Mouse (Mus musculus) midbrain, embryonic 11.5 days (tissue): ENCODE data around the gene Veph1. TPM values are rescaled to one million over a fixed set of nuclear protein-coding genes. Genes with fewer than 3 reads are reported as not detected.

ENCODE experiments used
- ATAC-seq: fragments of 200-750 bp; cut with Nextera tagmentation; 2 replicates; pipeline ENCODE4 v1.8.0; 2017; ENCODE audit warnings: moderate TSS enrichment, moderate library complexity; ENCODE audit not compliant: low FRiP score
- DNase-seq: peaks from one replicate; pipeline ENCODE4 v3.0.0; 2015; ENCODE audit warnings: low spot score; ENCODE audit errors: missing footprints
- H3K27ac ChIP-seq: fragments of 300-500 bp; sonication (generic); 2 replicates; pipeline ENCODE4 v1.5.1; 2014; ENCODE audit warnings: low read depth, low read length
- H3K27me3 ChIP-seq: fragments of 300-500 bp; sonication (generic); 2 replicates; pipeline ENCODE4 v1.6.1; 2014; ENCODE audit warnings: mild to moderate bottlenecking, low read length, moderate library complexity, mixed read lengths; ENCODE audit not compliant: control insufficient read depth, insufficient read depth
- H3K36me3 ChIP-seq: fragments of 300-500 bp; sonication (generic); 2 replicates; pipeline ENCODE4 v1.6.1; 2014; ENCODE audit warnings: mild to moderate bottlenecking, low read length, moderate library complexity, mixed read lengths; ENCODE audit not compliant: control insufficient read depth, insufficient read depth
- H3K4me1 ChIP-seq: fragments of 300-500 bp; sonication (generic); 2 replicates; pipeline ENCODE4 v1.6.1; 2014; ENCODE audit warnings: low read length; ENCODE audit not compliant: control insufficient read depth, insufficient read depth
- H3K4me2 ChIP-seq: fragments of 300-500 bp; sonication (generic); 2 replicates; pipeline ENCODE4 v1.6.1; 2014; ENCODE audit warnings: mild to moderate bottlenecking, moderate library complexity
- H3K4me3 ChIP-seq: fragments of 300-500 bp; sonication (generic); 2 replicates; pipeline ENCODE4 v1.5.1; 2014; ENCODE audit warnings: low read depth, low read length
- H3K9ac ChIP-seq: fragments of 300-500 bp; sonication (generic); 2 replicates; pipeline ENCODE4 v1.6.1; 2014; ENCODE audit warnings: low read length
- H3K9me3 ChIP-seq: fragments of 300-500 bp; sonication (generic); 2 replicates; pipeline ENCODE4 v1.6.1; 2016; ENCODE audit warnings: low read length; ENCODE audit not compliant: control insufficient read depth
- WGBS: fragments of 180-500 bp; shearing (Covaris S2); extraction: QIAGEN DNeasy Blood & Tissue Kit; methylation state at CpG from one replicate; pipeline ENCODE4 v1.1.7; 2014; 5-methylcytosine and 5-hydroxymethylcytosine counted together
- polyA plus RNA-seq: library from polyadenylated mRNA; unstranded; fragments of >200 nt; fragmentation: Nextera tagmentation; extraction: Ambion mirVana; gene quantifications from 2 replicates; pipeline ENCODE4 v1.2.1, GENCODE M21; 2014

Gene Veph1
- polyA plus RNA-seq, 1 experiment from 2014 or later = 16.1 TPM

DNA sequence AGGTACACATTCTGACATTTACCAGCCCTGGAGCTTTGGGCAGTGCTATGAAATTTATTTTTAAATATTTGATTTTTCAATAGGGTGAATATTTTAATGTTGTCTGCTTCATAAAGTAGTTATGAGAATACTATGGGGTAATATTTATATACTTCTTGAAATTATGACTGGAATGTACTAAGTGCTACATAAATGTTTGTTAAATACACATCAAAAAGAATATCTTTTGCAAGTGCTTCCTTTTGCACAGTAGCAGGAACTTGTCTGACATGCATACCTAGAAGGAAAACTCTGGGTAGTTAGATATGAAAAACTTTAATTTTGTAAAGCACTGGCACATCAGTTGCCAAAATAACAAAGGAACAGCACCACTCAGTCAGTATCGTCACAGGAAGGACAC is 13.9 kb upstream of the Veph1 start:
- WGBS = 98% methylated on average over 1 of the region's 1 CpGs
- Histone ChIP-seq H3K27me3 (no peaks in the 10 kb centered on the region), H3K9ac (no peak overlapping the region), H3K36me3 (no peaks in the 10 kb centered on the region), H3K9me3 (no peaks in the 10 kb centered on the region), H3K4me2 (no peak overlapping the region), H3K4me1 (no peaks in the 10 kb centered on the region), H3K27ac (no peak overlapping the region), H3K4me3 (no peak overlapping the region)
- ATAC-seq = no peak
- DNase-seq = no peak

- Histone ChIP-seq H3K9me3 (no peaks in the 10 kb centered on the region), H3K9ac (no peak overlapping the region), H3K27me3 (no peaks in the 10 kb centered on the region), H3K36me3 (no peaks in the 10 kb centered on the region), H3K4me1 (no peaks in the 10 kb centered on the region), H3K4me3 (no peak overlapping the region), H3K4me2 (no peak overlapping the region), H3K27ac (no peak overlapping the region)
- DNase-seq (no peak), ATAC-seq (no peak)
- WGBS = 100% methylated on average over 1 of the region's 1 CpGs
Measured at GRCm38 (mm10) chr3:66309531-66309930, 12.9 kb upstream of the Veph1 start.

GRCm38 (mm10) chr3:66295236-66295635 is 1.4 kb downstream of the Veph1 start:
- Histone ChIP-seq H3K4me1 (peaks cover 29% of the 10 kb centered on the region), H3K36me3 (no peaks in the 10 kb centered on the region), H3K4me2 (peak overlapping the region; percentile 19; the same call in 1 of the 2 replicates), H3K27me3 (no peaks in the 10 kb centered on the region), H3K4me3 (no peak overlapping the region), H3K9ac (no peak overlapping the region), H3K27ac (peak overlapping the region; percentile 12; the same call in 1 of the 2 replicates), H3K9me3 (no peaks in the 10 kb centered on the region)
- 13% methylated on average over 9 of the region's 9 CpGs for WGBS
- DNase-seq = peak; percentile 91
- ATAC-seq = peak; percentile 81

- Histone ChIP-seq H3K9me3 (no peaks in the 10 kb centered on the region), H3K27ac (peak overlapping the region; percentile 12), H3K9ac (no peak overlapping the region), H3K27me3 (no peaks in the 10 kb centered on the region), H3K4me3 (no peak overlapping the region), H3K4me1 (peaks cover 29% of the 10 kb centered on the region), H3K4me2 (peak overlapping the region; percentile 19; the same call in 1 of the 2 replicates), H3K36me3 (no peaks in the 10 kb centered on the region)
- DNase-seq = peak; percentile 84
- peak; percentile 15; the same call in 1 of the 2 replicates for ATAC-seq
- 76% methylated on average over 3 of the region's 3 CpGs for WGBS
Measured at GRCm38 (mm10) chr3:66294729-66295128, 1.9 kb downstream of the Veph1 start.

DNA sequence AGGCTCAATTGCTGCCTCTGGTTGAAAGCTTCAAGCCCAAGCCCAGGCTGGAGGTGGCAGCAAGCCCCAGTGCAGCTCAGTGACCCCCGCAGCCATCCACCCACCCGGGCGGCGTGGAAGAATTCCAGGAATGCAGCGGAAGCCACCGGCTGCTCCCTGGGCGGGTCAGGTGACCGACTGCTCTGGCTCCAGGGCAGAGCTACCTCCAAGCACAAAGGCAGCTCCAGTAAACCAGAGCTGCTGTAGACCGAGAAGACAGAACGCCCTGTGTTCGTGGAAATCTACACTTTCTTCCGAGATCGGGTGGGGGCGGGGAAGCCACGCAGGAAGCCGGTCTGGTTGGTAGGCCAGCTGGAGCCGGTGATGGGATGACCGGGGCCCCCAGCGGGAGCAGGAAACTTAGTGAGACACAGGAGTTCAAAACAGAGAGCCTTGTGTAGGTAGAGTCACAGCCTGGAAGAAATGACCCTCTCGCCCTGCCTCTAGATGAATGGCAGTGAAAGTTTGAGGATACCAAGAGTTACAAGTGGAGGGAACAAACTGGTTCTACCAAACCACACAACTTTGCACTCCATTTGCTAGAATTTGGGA is 4.2 kb downstream of the Veph1 start:
- ATAC-seq = peak; percentile 49
- Histone ChIP-seq H3K4me3 (no peak overlapping the region), H3K36me3 (no peaks in the 10 kb centered on the region), H3K27me3 (no peaks in the 10 kb centered on the region), H3K27ac (no peak overlapping the region), H3K4me1 (peaks cover 29% of the 10 kb centered on the region), H3K9ac (peak overlapping the region; percentile 13; the same call in 1 of the 2 replicates), H3K4me2 (peak overlapping the region; percentile 25), H3K9me3 (no peaks in the 10 kb centered on the region)
- DNase-seq = peak; percentile 89
- WGBS = 9% methylated on average over 20 of the region's 20 CpGs

GRCm38 (mm10) chr3:66263270-66263669 is 33.4 kb downstream of the Veph1 start:
- H3K9me3 ChIP-seq = no peaks in the 10 kb centered on the region
- no peaks in the 10 kb centered on the region for H3K4me1 ChIP-seq
- H3K27ac ChIP-seq = no peak overlapping the region
- no peak overlapping the region for H3K4me3 ChIP-seq
- H3K4me2 ChIP-seq = no peak overlapping the region
- DNase-seq (no peak), ATAC-seq (no peak)
- no peaks in the 10 kb centered on the region for H3K27me3 ChIP-seq
- H3K9ac ChIP-seq = no peak overlapping the region
- WGBS = 84% methylated on average over 4 of the region's 4 CpGs
- no peaks in the 10 kb centered on the region for H3K36me3 ChIP-seq

- WGBS = 40% methylated on average over 5 of the region's 5 CpGs
- no peak for ATAC-seq
Measured at GRCm38 (mm10) chr3:66262319-66262718, 34.3 kb downstream of the Veph1 start.

DNA sequence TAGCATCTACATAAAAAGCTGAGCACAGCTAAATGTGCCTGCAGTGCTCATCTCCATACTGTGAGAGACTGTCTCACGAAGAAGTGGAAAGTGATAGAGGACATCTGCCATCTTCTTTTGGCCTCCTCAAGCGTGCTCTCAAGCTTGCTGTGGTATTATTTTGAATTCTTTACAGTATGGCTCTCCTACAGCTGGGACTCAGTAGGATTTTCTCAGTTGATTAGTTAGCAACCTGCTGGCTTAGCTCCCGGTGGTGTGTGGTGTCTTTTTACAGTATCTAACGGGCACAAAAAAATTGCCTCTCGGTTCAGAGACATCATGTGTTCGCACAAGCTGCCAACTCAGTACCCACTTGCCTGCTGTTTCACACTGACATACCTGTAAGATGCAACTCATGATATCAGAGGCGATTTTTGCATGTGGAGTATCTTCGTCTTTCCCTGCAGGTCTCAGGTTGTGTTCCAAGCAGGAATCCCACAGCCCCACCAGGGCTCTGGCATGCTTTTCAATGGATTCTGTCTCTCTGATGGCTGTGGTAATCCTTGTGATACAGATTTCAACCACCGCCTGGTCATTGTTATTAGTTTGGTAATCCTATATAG is 42.0 kb downstream of the Veph1 start:
- no peaks in the 10 kb centered on the region for H3K9me3 ChIP-seq
- no peak overlapping the region for H3K27ac ChIP-seq
- H3K4me3 ChIP-seq = no peak overlapping the region
- DNase-seq (no peak), ATAC-seq (no peak)
- H3K36me3 ChIP-seq = no peaks in the 10 kb centered on the region
- WGBS = 89% methylated on average over 9 of the region's 9 CpGs
- H3K27me3 ChIP-seq = no peaks in the 10 kb centered on the region
- no peak overlapping the region for H3K9ac ChIP-seq
- no peak overlapping the region for H3K4me2 ChIP-seq
- no peaks in the 10 kb centered on the region for H3K4me1 ChIP-seq

More at GRCm38 (mm10) chr3:66262319-66262718, 34.3 kb downstream of the Veph1 start:
- no peak overlapping the region for H3K4me2 ChIP-seq
- no peaks in the 10 kb centered on the region for H3K36me3 ChIP-seq
- no peak overlapping the region for H3K9ac ChIP-seq
- no peak for DNase-seq
- H3K27ac ChIP-seq = no peak overlapping the region
- H3K4me1 ChIP-seq = no peaks in the 10 kb centered on the region
- no peaks in the 10 kb centered on the region for H3K9me3 ChIP-seq
- no peak overlapping the region for H3K4me3 ChIP-seq
- H3K27me3 ChIP-seq = no peaks in the 10 kb centered on the region

DNA sequence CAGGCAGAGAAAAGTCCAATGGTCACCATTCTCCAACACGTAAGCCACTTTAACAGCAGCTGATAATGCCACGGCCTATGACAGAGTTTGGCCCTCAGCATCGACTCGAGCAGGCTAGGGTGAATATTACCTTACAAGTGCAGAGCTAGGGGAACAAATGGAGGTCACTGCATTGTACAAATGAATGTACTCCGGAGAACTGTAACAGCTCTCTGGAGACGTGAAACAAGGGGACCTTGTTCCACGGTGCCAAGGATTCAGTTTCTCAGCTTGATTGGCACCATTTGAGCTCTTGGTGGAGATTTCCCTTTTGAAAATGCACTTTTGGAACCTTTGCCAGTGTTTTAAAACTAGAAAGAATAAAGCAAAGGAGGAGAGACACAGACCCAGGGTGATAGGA is 44.8 kb downstream of the Veph1 start:
- Histone ChIP-seq H3K27me3 (no peaks in the 10 kb centered on the region), H3K4me1 (no peaks in the 10 kb centered on the region), H3K9me3 (no peaks in the 10 kb centered on the region), H3K4me3 (no peak overlapping the region), H3K27ac (no peak overlapping the region), H3K4me2 (no peak overlapping the region), H3K36me3 (no peaks in the 10 kb centered on the region), H3K9ac (no peak overlapping the region)
- ATAC-seq (no peak), DNase-seq (no peak)
- WGBS = 90% methylated on average over 7 of the region's 7 CpGs
